Mouse (Mus musculus) G1E (cell line): ENCODE results near the gene Mief1. TPM values are rescaled to one million over a fixed set of nuclear protein-coding genes. Genes with fewer than 3 reads are reported as not detected.

Source experiments
- ATAC-seq: 2 replicates; pipeline ENCODE4 v1.8.0; 2016; ENCODE audit warnings: mild to moderate bottlenecking; ENCODE audit not compliant: insufficient number of reproducible peaks, poor library complexity, low FRiP score, severe bottlenecking; ENCODE audit errors: extremely low read depth
- DNase-seq: peaks from one replicate; pipeline ENCODE4 v3.0.0; 2012; ENCODE audit warnings: low spot score
- H3K27me3 ChIP-seq: 2 replicates; pipeline ENCODE4 v1.6.1; 2012; ENCODE audit warnings: mild to moderate bottlenecking, low read length, inconsistent platforms; ENCODE audit not compliant: insufficient read depth
- H3K36me3 ChIP-seq: replicated peaks from 2 replicates; pipeline ENCODE3; 2012; ENCODE audit warnings: mild to moderate bottlenecking, inconsistent platforms
- H3K4me1 ChIP-seq: 2 replicates; pipeline ENCODE4 v1.6.1; 2012; ENCODE audit warnings: low read depth, low read length, inconsistent platforms, mixed read lengths; ENCODE audit not compliant: insufficient read depth
- H3K4me3 ChIP-seq: 2 replicates; pipeline ENCODE4 v1.5.1; 2012; ENCODE audit warnings: low read depth, mild to moderate bottlenecking, inconsistent platforms, low read length, moderate library complexity, mixed read lengths
- H3K9me3 ChIP-seq: replicated peaks from 2 replicates; pipeline ENCODE4 v1.6.1; 2012; ENCODE audit warnings: inconsistent platforms
- CTCF ChIP-seq: IDR thresholded peaks from 2 replicates; pipeline ENCODE4 v1.5.1; 2012; ENCODE audit warnings: low read depth, low read length, inconsistent platforms, mixed read lengths
- GATA1 ChIP-seq: IDR thresholded peaks from 2 replicates; pipeline ENCODE4 v1.6.1; 2012; ENCODE audit warnings: borderline replicate concordance, low read length, inconsistent platforms, mixed read lengths
- GATA2 ChIP-seq: IDR thresholded peaks from 2 replicates; pipeline ENCODE4 v1.6.1; 2012; ENCODE audit warnings: low read depth, low read length, inconsistent platforms, borderline replicate concordance
- POLR2AphosphoS5 ChIP-seq: IDR thresholded peaks from 2 replicates; pipeline ENCODE4 v1.6.1; 2012; ENCODE audit warnings: low read depth, low read length, inconsistent platforms; ENCODE audit not compliant: insufficient replicate concordance
- TAL1 ChIP-seq: conservative IDR thresholded peaks from 2 replicates; pipeline ENCODE4 v1.6.1; 2012; ENCODE audit warnings: low read depth, low read length, inconsistent platforms, mixed read lengths
- polyA plus RNA-seq: library from polyadenylated mRNA; stranded (reverse); fragments of >175 nt; gene quantifications from 2 replicates; pipeline ENCODE4 v1.2.3, GENCODE M21; 2012
- total RNA-seq, 2 experiments: library from RNA; stranded (forward) in 1 of 2; stranded (reverse) in 1 of 2; fragments of 200-1000 nt in 1 of 2; fragments of >200 nt in 1 of 2; fragmentation: Nextera tagmentation in 1 of 2; gene quantifications; 2 replicates each; pipeline ENCODE4 v1.2.3; 2014 to 2017

The Mief1 gene
- total and polyA plus RNA-seq, 3 experiments: 26.6 to 36.8 (median 35.4) TPM

GRCm38 (mm10) chr15:80223751-80224150, 10.1 kb upstream of the Mief1 start:
- no peak for DNase-seq
- Histone ChIP-seq H3K36me3 (no peaks in the 10 kb centered on the region), H3K4me1 (peaks cover 31% of the 10 kb centered on the region), H3K4me3 (no peak overlapping the region), H3K9me3 (no peaks in the 10 kb centered on the region), H3K27me3 (peaks cover 22% of the 10 kb centered on the region)
- ATAC-seq: no peak
- TF ChIP-seq GATA1: no peak
- no peak for TF ChIP-seq POLR2AphosphoS5
- no peak for TF ChIP-seq TAL1
- no peak for TF ChIP-seq GATA2
- no peak for TF ChIP-seq CTCF

GRCm38 (mm10) chr15:80225208-80225607, 8.6 kb upstream of the Mief1 start:
- Histone ChIP-seq H3K36me3 (no peaks in the 10 kb centered on the region), H3K4me1 (peaks cover 17% of the 10 kb centered on the region), H3K27me3 (peaks cover 30% of the 10 kb centered on the region), H3K9me3 (no peaks in the 10 kb centered on the region), H3K4me3 (no peak overlapping the region)
- ATAC-seq: peak; percentile 22; the same call in 1 of the 2 replicates
- peak; percentile 49 for DNase-seq
- TF ChIP-seq POLR2AphosphoS5 (no peak), CTCF (peak; percentile 87)

GRCm38 (mm10) chr15:80225796-80226195, 8.0 kb upstream of the Mief1 start:
- Histone ChIP-seq H3K9me3 (no peaks in the 10 kb centered on the region), H3K27me3 (peaks cover 33% of the 10 kb centered on the region), H3K36me3 (no peaks in the 10 kb centered on the region), H3K4me1 (peaks cover 13% of the 10 kb centered on the region), H3K4me3 (no peak overlapping the region)
- DNase-seq (no peak), ATAC-seq (no peak)
- TF ChIP-seq GATA1: no peak
- peak; percentile 31 for TF ChIP-seq CTCF
- TF ChIP-seq GATA2: no peak

- DNase-seq: no peak
- Histone ChIP-seq H3K4me3 (no peak overlapping the region), H3K4me1 (peaks cover 21% of the 10 kb centered on the region), H3K36me3 (no peaks in the 10 kb centered on the region), H3K27me3 (peaks cover 29% of the 10 kb centered on the region), H3K9me3 (no peaks in the 10 kb centered on the region)
- TF ChIP-seq GATA2 (no peak), CTCF (no peak), GATA1 (no peak), TAL1 (no peak), POLR2AphosphoS5 (no peak)
- ATAC-seq: no peak
These were observed 5.6 kb upstream of the Mief1 start for GRCm38 (mm10) chr15:80228071-80228800.

GRCm38 (mm10) chr15:80232331-80232730, 1.5 kb upstream of the Mief1 start:
- H3K4me3 ChIP-seq: no peak overlapping the region
- H3K36me3 ChIP-seq: peaks cover 22% of the 10 kb centered on the region
- TF ChIP-seq CTCF (no peak), POLR2AphosphoS5 (no peak)
- DNase-seq: no peak
- H3K4me1 ChIP-seq: peaks cover 33% of the 10 kb centered on the region
- no peaks in the 10 kb centered on the region for H3K9me3 ChIP-seq
- peaks cover 28% of the 10 kb centered on the region for H3K27me3 ChIP-seq
- ATAC-seq: no peak

- DNase-seq (no peak), ATAC-seq (no peak)
- Histone ChIP-seq H3K4me3 (peak overlapping the region; percentile 93; the same call in 1 of the 2 replicates), H3K36me3 (peaks cover 28% of the 10 kb centered on the region), H3K27me3 (peaks cover 21% of the 10 kb centered on the region), H3K9me3 (no peaks in the 10 kb centered on the region), H3K4me1 (peaks cover 36% of the 10 kb centered on the region)
- TF ChIP-seq GATA1 (no peak), POLR2AphosphoS5 (no peak), TAL1 (no peak), CTCF (no peak), GATA2 (no peak)
These were observed 765 bp upstream of the Mief1 start for GRCm38 (mm10) chr15:80233053-80233452.
